Mouse (Mus musculus): ENCODE results near the gene Pias3. TPM values are rescaled to one million over a fixed set of nuclear protein-coding genes. Genes with fewer than 3 reads are reported as not detected.

Pias3 gene
- polyA plus RNA-seq, 1 experiment = 13.0 TPM

DNA sequence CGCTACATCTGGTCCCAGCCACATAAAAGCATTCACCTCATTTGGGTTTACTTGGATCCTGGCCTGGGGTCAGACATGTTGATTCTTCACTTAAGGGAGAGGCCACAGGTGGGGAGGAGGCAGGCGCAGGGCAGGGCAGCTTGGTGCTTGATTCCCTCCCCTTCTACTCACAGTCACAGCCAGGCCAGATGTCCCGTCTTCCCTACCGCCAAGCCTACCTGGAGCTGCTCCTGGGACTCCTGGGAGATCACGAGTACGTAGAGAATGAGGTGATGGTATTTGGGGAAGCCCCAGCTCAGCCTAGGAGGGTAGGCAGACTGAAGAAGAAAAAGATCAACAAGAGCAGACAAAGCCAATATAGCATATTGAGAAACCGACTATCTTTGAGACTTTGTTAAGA, 10.8 kb downstream of the Pias3 start:
- no peak for TF ChIP-seq GATA1 (IDR thresholded peaks at IDR 0.05; ENCODE audit: low read length)

DNA sequence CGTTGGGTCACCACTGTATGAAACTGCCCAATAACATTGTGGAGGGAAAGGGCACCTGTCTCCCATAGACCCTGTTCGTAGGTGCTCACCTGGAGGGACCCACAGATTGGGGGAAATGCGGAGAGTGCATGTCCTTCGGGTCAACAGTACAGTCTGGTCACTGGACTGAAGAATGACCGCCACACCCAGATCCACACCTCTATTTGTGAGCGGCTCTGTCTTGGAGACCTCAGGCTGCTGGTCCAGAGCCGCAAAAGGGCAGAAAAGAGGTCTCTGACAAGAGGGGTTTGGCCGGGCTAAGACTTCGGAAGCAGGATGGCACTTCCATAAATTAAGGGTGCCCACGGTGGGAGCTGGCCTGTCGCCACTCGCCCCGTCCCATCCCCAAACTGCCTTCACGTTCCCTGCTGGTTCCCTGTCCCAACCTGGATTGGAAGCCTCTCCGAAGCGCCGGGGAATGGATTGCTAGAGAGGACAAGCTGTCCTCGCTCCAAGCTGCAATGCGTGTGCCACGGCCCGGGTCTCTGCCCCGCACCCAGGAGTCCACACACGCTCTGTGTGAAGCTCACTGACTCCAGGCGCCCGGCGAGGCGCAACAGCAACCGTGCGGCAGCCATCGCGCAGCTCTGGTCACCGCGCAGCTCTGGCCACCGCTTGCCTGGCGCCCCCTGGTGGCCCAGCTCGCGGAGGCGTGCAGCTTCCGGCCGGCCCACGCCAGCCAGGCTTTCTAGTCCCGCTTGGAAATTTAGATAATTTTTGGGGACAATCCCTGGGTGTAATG, 11.9 kb downstream of the Pias3 start, which contains the start of gene Nudt17:
TSS of gene Nudt17 (minus strand) at position 660 of the 781 bp plus-strand sequence.
- TF ChIP-seq GATA1 (IDR thresholded peaks at IDR 0.05; ENCODE audit: low read length) = no peak

- TF ChIP-seq GATA1 (IDR thresholded peaks at IDR 0.05; ENCODE audit: low read length) = no peak
Measured at GRCm38 (mm10) chr3:96708684-96709064, 12.5 kb downstream of the Pias3 start.

DNA sequence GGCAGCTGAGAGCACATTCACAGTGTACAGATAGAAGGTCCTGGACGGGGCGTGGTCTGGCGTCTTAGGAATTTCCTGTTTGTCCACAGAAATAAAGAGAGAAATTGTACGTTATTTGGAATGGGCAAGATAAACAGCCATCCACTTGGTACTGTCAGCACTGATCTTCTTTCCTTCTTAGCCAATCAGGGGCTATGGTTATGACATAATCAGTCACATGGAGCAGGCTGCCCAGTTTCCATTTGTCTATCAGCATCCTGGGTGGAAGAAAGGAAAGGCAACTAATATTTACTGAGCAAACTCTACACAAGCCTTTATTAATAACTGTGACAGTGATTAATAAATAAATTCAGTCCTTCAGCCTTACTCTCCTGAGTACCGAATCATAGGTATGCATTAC, 18.1 kb downstream of the Pias3 start:
- TF ChIP-seq GATA1 (IDR thresholded peaks at IDR 0.05; ENCODE audit: low read length) = no peak

GRCm38 (mm10) chr3:96715854-96716253, 19.7 kb downstream of the Pias3 start:
- no peak for TF ChIP-seq GATA1 (IDR thresholded peaks at IDR 0.05; ENCODE audit: low read length)

GRCm38 (mm10) chr3:96719173-96719572, 23.0 kb downstream of the Pias3 start:
- TF ChIP-seq GATA1 (IDR thresholded peaks at IDR 0.05; ENCODE audit: low read length) = no peak

DNA sequence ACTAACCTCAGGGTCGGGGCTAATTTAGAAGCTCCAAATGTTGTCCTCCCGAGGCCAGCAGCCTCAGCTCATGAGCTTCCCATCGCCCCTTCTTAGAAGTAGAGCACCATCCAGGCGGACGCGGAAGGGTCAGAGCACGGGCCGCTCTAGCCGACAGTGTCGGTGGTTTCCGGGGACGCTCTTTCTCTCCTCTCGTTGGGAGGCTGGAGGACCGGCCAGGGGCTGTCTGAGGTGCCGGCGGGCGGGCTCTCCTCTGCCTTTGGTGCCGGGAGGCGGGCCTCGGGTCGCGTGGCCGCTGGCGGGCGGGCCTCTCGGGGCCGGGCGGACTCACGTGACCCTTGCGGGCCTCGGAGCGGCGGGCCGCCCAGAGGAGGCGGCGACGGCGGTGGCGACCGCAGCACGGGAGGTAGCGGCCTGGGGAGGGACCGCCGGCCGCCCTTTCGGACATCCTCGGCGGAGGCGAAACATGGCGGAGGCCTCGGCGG, 31.2 kb downstream of the Pias3 start, which contains the start of the genes Polr3c and Rnf115:
TSS of gene Polr3c (minus strand) at position 286 of the 485 bp plus-strand sequence.
TSS of gene Rnf115 (plus strand) at position 322 of the 485 bp plus-strand sequence.
- no peak for TF ChIP-seq GATA1 (IDR thresholded peaks at IDR 0.05; ENCODE audit: low read length)

- TF ChIP-seq GATA1 (IDR thresholded peaks at IDR 0.05; ENCODE audit: low read length) = no peak
Measured at GRCm38 (mm10) chr3:96727828-96728633, 31.8 kb downstream of the Pias3 start.

GRCm38 (mm10) chr3:96728634-96729402, 32.6 kb downstream of the Pias3 start:
- no peak for TF ChIP-seq GATA1 (IDR thresholded peaks at IDR 0.05; ENCODE audit: low read length)

DNA sequence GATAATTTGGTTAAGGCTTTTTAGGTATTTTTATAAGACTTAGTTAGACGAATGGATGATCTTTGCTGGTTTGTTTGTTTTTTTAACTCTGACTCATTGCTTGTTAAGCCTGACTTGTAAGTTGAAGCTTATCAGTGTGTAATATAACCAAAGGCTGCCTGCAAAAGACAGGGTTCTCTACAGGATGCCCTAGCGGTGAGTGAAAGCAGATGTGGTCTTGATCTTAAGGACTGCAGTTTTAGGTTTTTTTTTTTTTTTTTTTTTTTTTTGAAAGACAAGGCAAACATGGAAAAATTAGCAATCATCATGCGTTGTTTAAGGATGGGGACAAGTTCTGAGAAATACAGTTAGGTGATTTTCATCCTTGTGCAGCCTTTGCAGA, 33.2 kb downstream of the Pias3 start:
- TF ChIP-seq GATA1 (IDR thresholded peaks at IDR 0.05; ENCODE audit: low read length) = no peak

DNA sequence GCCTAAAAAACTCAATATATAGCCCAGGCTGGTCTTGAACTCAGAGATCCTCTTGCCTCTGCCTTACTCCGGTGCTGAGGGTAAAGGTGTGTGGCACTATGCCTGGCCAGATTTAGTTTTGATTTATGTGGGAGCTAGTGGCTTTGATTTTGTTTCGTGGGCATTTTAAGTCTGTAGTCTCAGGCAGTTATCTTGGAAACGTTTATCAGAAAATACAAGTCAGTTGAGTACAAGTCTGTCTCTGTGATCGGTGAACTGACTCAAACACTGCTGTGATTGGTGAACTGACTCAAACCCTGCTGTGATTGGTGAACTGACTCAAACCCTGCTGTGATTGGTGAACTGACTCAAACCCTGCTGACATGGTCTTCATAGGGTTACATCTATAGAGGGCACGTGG, 34.6 kb downstream of the Pias3 start:
- no peak for TF ChIP-seq GATA1 (IDR thresholded peaks at IDR 0.05; ENCODE audit: low read length)

GRCm38 (mm10) chr3:96733984-96734383, 37.8 kb downstream of the Pias3 start:
- no peak for TF ChIP-seq GATA1 (IDR thresholded peaks at IDR 0.05; ENCODE audit: low read length)

DNA sequence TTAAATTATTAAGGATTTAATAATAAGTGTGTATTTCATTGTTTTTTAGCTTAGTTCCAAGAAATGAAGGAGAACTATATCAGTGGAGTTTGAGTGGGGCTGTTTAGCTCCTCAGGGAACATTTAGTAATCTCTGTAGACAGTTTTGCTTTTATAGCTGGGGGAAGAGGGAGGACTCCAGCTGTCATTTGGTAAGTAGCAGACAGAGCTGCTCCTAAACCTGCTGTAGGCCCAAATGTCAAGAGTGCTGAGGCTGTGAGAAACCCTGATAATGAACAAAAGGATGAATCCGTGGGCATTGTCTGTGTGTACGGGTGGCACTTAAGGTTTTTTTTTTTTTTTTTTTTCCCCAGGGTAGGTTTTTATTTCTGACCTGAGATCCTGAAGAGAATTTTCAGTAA, 39.0 kb downstream of the Pias3 start:
- TF ChIP-seq GATA1 (IDR thresholded peaks at IDR 0.05; ENCODE audit: low read length) = no peak

GRCm38 (mm10) chr3:96737013-96737740, 41.0 kb downstream of the Pias3 start:
- no peak for TF ChIP-seq GATA1 (IDR thresholded peaks at IDR 0.05; ENCODE audit: low read length)

DNA sequence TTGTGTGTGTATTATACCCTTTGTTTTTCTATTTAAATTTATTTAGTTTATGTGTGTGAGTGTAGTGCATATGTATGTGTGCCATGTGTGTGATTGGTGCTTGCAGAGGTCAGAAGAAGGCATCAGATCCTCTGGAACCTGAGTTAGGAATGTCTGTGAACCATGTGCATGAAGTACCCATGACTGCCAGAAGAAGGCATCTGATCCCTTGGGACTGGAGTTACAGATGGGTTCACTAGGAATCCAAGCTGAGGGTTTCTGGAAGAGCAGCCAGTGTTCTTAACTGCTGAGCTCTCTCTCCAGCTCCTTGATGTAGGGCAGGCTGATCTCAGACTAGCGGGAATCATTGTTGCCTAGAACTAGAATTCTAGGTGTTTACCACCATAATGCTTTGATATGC, 41.8 kb downstream of the Pias3 start:
- TF ChIP-seq GATA1 (IDR thresholded peaks at IDR 0.05; ENCODE audit: low read length) = no peak

Measured in G1E-ER4 (cell line).